Mouse (Mus musculus) limb, embryonic 12.5 days (tissue): ENCODE results near the gene Bpifa5. TPM values are rescaled to one million over a fixed set of nuclear protein-coding genes. Genes with fewer than 3 reads are reported as not detected.

ENCODE experiments used
- ATAC-seq: fragments of 200-750 bp; cut with Nextera tagmentation; 2 replicates; pipeline ENCODE4 v1.8.0; 2017; ENCODE audit warnings: low read depth, moderate TSS enrichment; ENCODE audit not compliant: insufficient number of reproducible peaks, insufficient read depth, low FRiP score, low TSS enrichment
- H3K27ac ChIP-seq: fragments of 300-500 bp; sonication (generic); 2 replicates; pipeline ENCODE4 v1.5.1; 2016; ENCODE audit warnings: mild to moderate bottlenecking, moderate library complexity
- H3K27me3 ChIP-seq: fragments of 300-500 bp; sonication (generic); 2 replicates; pipeline ENCODE4 v1.6.1; 2016; ENCODE audit warnings: mild to moderate bottlenecking, moderate library complexity
- H3K36me3 ChIP-seq: fragments of 300-500 bp; sonication (generic); 2 replicates; pipeline ENCODE4 v1.6.1; 2016; ENCODE audit warnings: mild to moderate bottlenecking, moderate library complexity
- H3K4me1 ChIP-seq: fragments of 300-500 bp; sonication (generic); replicated peaks from 2 replicates; pipeline ENCODE4 v1.6.1; 2016
- H3K4me2 ChIP-seq: fragments of 300-500 bp; sonication (generic); 2 replicates; pipeline ENCODE4 v1.6.1; 2016; ENCODE audit warnings: mild to moderate bottlenecking, moderate library complexity
- H3K4me3 ChIP-seq: fragments of 300-500 bp; sonication (generic); replicated peaks from 2 replicates; pipeline ENCODE4 v1.5.1; 2016; ENCODE audit warnings: mild to moderate bottlenecking
- H3K9ac ChIP-seq: fragments of 300-500 bp; sonication (generic); replicated peaks from 2 replicates; pipeline ENCODE4 v1.6.1; 2016; ENCODE audit warnings: mild to moderate bottlenecking, moderate library complexity
- H3K9me3 ChIP-seq: fragments of 300-500 bp; sonication (generic); 2 replicates; pipeline ENCODE4 v1.6.1; 2016; ENCODE audit warnings: mild to moderate bottlenecking, moderate library complexity
- WGBS: fragments of 180-500 bp; shearing (Covaris S2); methylation state at CpG from one replicate; pipeline ENCODE4 v1.1.7; 2016; 5-methylcytosine and 5-hydroxymethylcytosine counted together
- polyA plus RNA-seq: library from polyadenylated mRNA; unstranded; fragments of >200 nt; fragmentation: Nextera tagmentation; extraction: Ambion mirVana; gene quantifications from 2 replicates; pipeline ENCODE4 v1.2.1, GENCODE M21; 2016

Bpifa5 gene
- polyA plus RNA-seq, 1 experiment from 2014 or later, result not detected

DNA sequence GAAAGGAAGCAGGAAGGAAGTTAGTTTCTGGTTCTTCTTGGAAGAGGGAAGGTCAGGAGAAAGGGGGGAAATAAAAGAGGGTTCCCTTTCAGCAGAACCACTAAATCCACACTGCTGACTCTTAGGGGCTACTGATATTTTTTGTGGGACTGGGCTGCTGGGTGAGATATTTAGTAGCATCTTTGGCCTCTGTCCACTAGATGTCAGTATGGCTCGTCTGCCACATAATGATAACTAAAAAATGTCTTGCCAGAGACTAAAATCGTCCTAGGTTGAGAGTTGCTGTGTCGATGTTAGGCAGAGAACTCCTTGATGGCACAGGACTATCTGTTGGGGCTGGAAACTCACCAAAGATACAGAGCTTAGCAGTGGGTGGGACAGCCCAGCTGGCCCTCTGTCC lies 46.7 kb downstream of the Bpifa5 start:
- no peak overlapping the region for H3K27ac ChIP-seq
- no peaks in the 10 kb centered on the region for H3K36me3 ChIP-seq
- H3K9me3 ChIP-seq, result no peaks in the 10 kb centered on the region
- 24% methylated on average over 3 of the region's 3 CpGs for WGBS
- H3K4me2 ChIP-seq, result no peak overlapping the region
- no peaks in the 10 kb centered on the region for H3K4me1 ChIP-seq
- H3K9ac ChIP-seq, result no peak overlapping the region
- ATAC-seq, result no peak
- H3K4me3 ChIP-seq, result no peak overlapping the region
- H3K27me3 ChIP-seq, result no peaks in the 10 kb centered on the region

DNA sequence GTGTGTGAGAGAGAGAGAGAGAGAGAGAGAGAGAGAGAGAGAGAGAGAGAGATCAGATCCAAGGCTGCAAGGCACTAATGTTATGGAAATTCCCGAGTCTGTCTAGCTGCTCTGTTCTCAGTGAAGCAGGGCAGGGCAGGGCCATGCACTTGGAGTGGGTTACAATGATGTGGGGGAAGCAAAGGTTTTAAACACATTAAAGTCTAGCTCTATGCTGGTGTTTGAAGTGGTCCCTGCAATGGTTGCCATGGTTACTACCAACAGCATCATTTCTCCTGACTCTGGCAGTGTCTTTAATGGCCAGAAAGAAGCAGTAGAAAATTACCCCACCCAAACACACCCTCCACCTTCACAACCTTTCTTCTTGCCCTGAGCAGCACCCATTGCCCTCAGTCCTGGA lies 48.7 kb downstream of the Bpifa5 start:
- WGBS, result 55% methylated on average over 1 of the region's 1 CpGs
- H3K36me3 ChIP-seq, result no peaks in the 10 kb centered on the region
- no peaks in the 10 kb centered on the region for H3K27me3 ChIP-seq
- H3K4me3 ChIP-seq, result no peak overlapping the region
- H3K4me2 ChIP-seq, result no peak overlapping the region
- H3K4me1 ChIP-seq, result no peaks in the 10 kb centered on the region
- no peak overlapping the region for H3K9ac ChIP-seq
- H3K9me3 ChIP-seq, result no peaks in the 10 kb centered on the region
- no peak for ATAC-seq
- H3K27ac ChIP-seq, result no peak overlapping the region

DNA sequence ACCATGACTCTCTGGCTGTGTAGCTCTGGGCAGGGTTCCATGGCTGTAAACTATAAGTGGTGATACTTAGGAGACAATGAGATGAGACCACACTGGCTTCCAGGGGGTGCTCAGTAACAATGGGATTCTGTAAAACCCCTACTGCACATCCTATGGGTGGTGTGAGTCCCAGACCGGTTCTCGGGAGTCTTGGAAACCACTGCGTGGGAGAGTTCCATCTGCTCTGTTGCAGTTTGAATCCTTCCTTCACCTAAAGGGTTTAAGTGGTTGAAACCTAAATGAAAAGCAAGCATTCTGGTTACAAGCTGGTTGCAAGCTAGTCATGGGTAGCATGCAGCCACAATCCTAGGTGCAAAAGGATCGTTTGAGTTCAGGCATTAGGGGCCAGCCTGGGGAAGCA lies 49.5 kb downstream of the Bpifa5 start:
- H3K27me3 ChIP-seq, result no peaks in the 10 kb centered on the region
- H3K4me2 ChIP-seq, result no peak overlapping the region
- no peaks in the 10 kb centered on the region for H3K9me3 ChIP-seq
- no peak overlapping the region for H3K27ac ChIP-seq
- ATAC-seq, result no peak
- no peak overlapping the region for H3K9ac ChIP-seq
- 86% methylated on average over 4 of the region's 4 CpGs for WGBS
- H3K4me3 ChIP-seq, result no peak overlapping the region
- no peaks in the 10 kb centered on the region for H3K36me3 ChIP-seq
- H3K4me1 ChIP-seq, result no peaks in the 10 kb centered on the region

DNA sequence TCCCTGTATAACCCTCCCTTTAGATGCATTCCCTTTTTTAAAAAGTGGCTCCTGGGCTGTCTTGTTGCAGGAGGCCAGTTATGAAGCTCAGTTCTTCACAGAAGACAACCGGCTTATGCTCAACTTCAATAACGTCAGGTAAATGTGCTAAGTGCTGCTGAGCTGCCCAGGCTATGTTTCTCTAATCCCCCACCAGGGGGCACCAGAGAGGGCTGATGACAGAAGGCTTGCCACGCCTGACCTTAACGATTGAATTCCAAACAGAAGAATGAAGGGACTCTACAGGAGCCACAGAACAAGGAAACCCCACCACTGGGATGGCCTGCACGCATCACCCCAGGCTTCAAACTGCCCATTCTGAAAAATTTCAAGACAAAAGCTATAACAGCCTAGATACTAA lies 52.8 kb downstream of the Bpifa5 start:
- Histone ChIP-seq H3K4me2 (no peak overlapping the region), H3K27ac (no peak overlapping the region), H3K4me3 (no peak overlapping the region), H3K27me3 (no peaks in the 10 kb centered on the region), H3K9ac (no peak overlapping the region), H3K4me1 (no peaks in the 10 kb centered on the region), H3K9me3 (no peaks in the 10 kb centered on the region), H3K36me3 (no peaks in the 10 kb centered on the region)
- WGBS, result 16% methylated on average over 5 of the region's 5 CpGs
- no peak for ATAC-seq

Other genes with a start within 250 kb of the Bpifa5 start
- gene Bpifb3, start 244.4 kb upstream of the Bpifa5 start, polyA plus RNA-seq, result not detected in 2 replicates
- not detected in 2 replicates for gene Bpifb4, start 224.4 kb upstream of the Bpifa5 start, polyA plus RNA-seq
- not detected in 2 replicates for gene Bpifa6, start 187.7 kb upstream of the Bpifa5 start, polyA plus RNA-seq
- gene Bpifa2, start 154.3 kb upstream of the Bpifa5 start, polyA plus RNA-seq, result not detected in 2 replicates
- gene Bpifa3, start 32.3 kb upstream of the Bpifa5 start, polyA plus RNA-seq, result not detected in 2 replicates
- not detected in 2 replicates for gene Bpifa1, start 19.7 kb upstream of the Bpifa5 start, polyA plus RNA-seq
- gene Bpifb1, start 28.2 kb downstream of the Bpifa5 start, polyA plus RNA-seq, result not detected in 2 replicates
- 0.17 TPM in 1 of 2 replicates, not detected in the other for gene Bpifb5, start 61.1 kb downstream of the Bpifa5 start, polyA plus RNA-seq
- gene Bpifb9a, start 95.2 kb downstream of the Bpifa5 start, polyA plus RNA-seq, result not detected in 2 replicates
- gene Bpifb9b, start 144.6 kb downstream of the Bpifa5 start, polyA plus RNA-seq, result not detected in 2 replicates
- gene Cdk5rap1, start 210.4 kb downstream of the Bpifa5 start, polyA plus RNA-seq, result 19.2 and 19.4 TPM in 2 replicates
- 7.5 and 8.3 TPM in 2 replicates for gene Snta1, start 245.5 kb downstream of the Bpifa5 start, polyA plus RNA-seq